Mouse (Mus musculus): ENCODE results near the gene Tnfsf10.
"Not testable (repeated sequence)": the region's sequence is repeated elsewhere in the genome, so short reads cannot be mapped to it uniquely, and the experiment has no call there.

The Tnfsf10 gene

DNA sequence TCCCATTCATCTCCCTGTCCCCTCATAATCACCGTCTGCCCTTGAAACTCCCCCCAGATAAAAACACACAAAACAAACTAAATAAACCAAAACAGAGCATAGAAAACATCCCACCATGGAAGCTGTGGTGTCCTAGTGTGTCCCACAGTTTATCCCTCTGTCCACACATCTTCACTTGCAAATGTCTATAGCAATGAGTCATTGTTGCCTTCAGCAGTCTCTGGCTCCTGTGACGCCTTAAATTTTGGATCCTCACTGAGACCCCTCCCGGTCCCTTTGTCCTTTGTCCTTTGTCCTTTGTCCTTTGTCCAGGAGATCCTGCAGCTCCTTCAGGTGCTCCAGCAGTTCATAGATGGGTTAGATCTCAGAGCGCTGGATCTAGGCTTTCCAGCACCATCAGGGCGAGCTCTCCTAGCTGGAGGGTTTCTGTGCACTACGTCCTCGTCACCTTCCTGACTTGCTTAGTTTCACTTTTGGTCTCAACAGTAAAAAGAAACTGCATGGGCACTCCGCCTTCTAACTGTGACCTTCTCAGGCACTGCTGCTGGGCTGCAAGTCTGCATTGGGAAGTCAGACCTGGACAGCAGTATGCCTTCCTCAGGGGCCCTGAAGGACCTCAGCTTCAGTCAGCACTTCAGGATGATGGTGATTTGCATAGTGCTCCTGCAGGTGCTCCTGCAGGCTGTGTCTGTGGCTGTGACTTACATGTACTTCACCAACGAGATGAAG is at the start of gene Tnfsf10:
Gene Tnfsf10 (plus strand): TSS at position 470 of the 729 bp plus-strand sequence.
- no peak for DNase-seq (ENCODE audit: low spot score in 2 of 2)

DNA sequence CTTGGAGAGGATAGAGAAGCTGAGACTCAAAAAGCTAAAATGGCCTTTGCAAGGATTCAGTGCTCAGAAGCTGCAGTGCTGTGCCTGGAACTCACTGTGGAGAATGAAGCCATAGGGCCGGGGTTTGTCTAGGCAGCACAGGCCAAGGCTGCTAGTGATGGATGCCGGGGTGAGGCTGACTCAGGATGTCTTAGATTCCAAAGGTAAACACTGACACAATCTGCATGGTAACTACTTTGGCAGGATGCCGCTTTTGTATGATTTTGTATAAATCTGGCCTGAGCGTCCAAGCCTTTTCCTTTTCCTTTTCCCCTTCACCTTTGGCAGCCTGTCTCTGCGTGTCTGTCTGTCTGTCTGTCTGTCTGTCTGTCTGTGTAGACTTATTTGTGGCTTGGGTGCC is 49.5 kb upstream of the Tnfsf10 start:
- DNase-seq (ENCODE audit: low spot score in 2 of 2) = no peak

DNA sequence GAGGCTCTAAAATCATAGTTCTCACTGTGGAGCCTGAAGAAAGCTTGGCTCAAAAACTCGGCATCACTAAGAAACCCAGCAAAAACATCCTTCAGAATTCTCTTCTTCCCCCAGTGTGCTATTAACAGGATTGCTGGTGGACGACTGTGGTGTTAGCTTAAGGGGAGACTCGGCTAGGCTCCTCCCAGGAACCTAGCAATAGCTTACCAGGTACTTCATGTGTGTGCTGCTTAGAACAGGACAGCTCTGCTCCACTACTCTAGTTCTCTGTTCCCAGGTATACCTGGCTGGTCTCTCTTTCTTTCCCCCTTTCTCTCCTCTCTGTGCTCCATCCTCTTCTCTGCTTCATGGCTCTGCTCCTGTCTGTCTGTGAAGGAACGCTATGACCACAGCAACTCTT is 48.9 kb upstream of the Tnfsf10 start:
- no peak for DNase-seq (ENCODE audit: low spot score in 2 of 2)

DNA sequence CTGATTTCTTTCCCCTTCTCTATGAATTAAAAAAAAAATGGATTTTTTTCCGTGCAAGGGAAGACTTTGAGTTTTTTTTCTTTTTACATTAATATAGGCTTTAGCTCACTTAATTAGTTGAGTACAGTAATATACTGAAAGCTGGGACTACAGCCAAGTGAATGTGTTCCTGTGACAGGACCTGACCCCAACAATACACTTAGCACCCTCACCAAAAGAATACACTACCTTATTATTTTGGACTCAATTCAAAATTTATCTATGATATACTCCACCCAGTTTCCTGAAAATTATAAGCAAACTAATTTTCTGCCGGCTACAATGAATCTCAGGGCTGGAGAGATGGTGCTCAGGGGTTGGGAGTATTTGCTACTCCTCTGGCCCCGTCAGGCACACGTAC is 47.7 kb upstream of the Tnfsf10 start:
- DNase-seq (ENCODE audit: low spot score in 2 of 2) = no peak

DNA sequence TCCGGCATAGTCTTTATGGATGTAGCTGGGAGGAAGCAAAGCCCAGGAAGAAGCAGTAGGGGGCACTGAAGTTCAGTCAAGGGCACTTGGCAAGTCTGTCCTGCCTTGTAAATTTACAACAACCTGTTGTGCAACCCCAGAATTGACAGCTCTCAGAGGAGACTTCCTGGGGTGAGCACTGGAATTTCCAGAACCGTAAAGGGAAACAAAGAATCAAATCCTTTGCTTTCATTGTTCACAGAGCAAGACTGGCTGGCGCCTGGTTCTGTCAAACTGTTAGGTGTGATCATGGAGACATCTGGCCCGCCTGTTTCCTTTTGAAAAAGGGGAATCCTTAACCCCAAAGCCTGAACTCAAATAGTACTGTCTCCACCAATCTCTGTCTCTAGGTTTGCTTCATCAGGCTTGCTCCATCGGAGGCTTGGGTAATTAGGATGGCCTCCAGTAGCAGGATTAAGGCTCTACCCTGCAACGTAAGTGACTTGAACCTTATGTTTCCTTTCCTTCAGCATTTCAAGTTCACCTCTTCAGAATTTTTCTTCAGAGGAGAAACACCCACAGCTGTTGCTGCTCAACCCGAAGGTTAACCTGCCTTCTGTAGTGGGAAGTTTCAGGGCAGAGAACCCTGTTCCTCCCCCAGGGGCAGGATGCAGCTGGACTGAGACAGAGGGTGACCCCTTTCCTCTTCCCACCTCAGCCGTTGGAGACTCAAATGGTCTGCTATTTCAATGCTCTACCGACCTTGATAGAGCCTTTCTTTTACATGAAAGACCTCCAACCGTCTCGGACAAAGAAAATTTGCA is 46.5 kb upstream of the Tnfsf10 start:
- no peak for DNase-seq (ENCODE audit: low spot score in 2 of 2)

DNA sequence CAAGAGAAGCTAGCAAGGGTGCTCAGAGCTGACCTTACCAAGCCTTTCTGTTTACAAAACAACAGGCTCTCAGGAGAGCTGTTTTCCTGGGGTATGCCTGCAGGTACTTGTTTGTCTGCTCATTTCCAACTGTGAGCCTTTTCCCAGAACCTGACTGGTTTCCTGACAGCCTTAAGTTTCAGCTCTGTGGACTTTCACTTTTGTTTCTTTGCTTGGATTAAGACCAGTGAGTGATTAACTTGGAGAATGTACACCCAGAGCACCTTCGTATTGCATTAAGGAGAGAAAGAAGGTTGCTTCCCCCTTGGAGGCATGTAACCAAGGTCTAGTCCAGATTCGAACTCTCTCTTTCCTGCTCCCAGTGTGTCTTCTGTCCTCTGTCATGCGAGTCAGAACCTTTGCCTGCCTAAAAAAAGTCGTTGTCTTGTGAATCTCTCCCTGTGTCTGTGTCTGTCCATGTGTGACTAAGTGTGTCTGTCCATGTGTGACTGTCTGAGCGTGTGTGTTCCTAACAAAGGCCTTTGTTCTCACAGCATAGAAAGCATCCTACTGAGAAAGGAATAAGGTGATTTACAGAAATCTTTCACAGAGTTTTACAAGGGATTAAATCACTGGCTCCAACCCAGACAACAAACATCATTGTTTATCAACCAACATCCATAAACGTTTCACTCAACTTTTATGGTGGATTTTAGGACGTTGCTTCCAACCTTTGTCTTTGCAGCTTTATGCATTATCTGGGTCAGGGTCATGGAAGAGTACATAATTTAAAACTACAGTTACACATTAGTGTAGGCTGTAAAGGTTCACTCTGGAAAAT is 43.7 kb upstream of the Tnfsf10 start:
- DNase-seq (ENCODE audit: low spot score in 2 of 2) = no peak

DNA sequence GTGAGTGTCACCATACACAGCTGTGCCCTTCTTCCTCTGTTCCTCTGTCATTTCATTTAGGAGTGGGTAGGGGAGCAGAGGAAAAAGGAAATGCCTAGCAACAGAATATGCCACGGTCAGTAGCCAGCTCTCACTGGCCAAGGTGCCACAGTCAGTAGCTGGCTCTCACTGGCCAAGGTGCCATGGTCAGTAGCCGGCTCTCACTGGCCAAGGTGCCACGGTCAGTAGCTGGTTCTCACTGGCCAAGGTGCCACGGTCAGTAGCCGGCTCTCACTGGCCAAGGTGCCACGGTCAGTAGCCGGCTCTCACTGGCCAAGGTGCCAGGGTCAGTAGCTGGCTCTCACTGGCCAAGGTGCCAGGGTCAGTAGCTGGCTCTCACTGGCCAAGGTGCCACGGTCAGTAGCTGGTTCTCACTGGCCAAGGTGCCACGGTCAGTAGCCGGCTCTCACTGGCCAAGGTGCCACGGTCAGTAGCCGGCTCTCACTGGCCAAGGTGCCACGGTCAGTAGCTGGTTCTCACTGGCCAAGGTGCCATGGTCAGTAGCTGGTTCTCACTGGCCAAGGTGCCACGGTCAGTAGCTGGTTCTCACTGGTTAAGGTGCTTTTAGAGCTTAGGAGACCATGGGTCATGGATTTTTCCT is 37.4 kb upstream of the Tnfsf10 start:
- DNase-seq (ENCODE audit: low spot score in 2 of 2) = not testable (repeated sequence)

DNA sequence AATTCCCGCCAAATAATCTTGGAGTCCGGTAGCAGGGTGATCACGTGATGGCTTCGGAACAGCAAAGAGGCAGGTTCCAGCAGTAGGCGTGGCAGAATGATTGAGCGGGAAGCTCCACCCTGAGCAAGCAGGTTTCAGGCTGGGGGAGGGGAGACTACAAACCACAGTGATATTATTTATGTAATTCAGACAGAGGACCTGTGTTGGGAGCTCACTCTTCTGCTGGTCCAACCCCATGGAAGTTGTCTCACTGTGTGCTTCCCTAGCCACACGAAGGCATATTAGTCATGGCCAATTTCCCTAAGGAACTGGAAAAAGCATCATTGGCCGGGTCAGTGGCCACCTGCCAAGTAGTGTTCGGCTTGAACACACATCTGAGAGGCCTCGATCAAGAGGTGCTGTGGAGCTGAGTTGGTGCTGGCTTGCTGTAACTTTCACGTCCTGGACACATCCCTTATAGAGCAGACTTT is 36.5 kb upstream of the Tnfsf10 start:
- DNase-seq (ENCODE audit: low spot score in 2 of 2) = no peak

DNA sequence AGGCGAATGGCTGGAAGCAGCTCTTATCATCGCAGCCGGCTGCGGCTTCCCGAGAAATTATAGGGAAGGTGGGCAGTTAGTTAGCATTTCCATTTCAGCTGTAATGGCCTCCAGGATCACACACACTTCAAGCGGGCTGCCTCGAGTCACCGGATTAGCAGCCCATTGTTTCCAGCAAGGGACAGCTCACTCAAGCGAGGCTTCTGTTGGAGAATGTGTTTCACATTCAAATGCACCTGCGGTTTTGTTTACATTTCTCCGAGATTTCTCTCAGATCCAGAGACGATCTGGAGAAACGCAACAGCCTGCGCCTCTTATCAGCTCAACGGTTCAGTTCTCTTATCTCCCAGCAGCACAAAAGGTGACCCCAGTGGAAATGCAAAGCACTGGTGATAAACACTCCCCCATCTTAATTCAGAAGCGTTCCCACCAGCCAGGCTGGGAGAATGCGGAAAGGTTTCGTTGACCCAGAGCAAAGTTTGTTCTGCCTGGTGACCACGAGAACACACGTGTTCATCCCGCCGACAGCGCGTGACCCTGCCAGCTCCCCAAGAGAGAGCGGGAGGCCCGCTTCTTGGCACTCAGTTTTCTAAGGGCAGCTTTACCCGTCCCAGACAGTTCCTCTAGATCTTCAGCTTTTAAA is 33.6 kb upstream of the Tnfsf10 start:
- DNase-seq (ENCODE audit: low spot score in 2 of 2) = no peak

DNA sequence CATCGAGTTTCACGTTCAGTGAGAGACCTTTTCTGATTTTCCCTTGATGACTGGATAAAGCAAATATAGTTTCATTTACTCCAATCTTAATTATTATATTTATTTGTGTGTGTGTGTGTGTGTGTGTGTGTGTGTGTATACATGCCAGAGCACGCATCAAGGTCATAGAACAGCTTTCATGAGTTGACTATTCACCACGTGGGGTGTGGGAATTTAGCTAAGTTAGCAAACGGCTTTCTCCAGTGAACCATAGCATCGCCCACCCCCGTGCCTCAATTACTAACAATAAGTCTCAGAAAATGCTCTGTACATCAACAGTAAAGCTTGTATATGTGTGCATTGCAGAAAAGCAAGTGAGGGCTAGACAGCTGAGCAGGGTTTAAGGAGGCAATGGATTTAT is 33.0 kb upstream of the Tnfsf10 start:
- no peak for DNase-seq (ENCODE audit: low spot score in 2 of 2)

DNA sequence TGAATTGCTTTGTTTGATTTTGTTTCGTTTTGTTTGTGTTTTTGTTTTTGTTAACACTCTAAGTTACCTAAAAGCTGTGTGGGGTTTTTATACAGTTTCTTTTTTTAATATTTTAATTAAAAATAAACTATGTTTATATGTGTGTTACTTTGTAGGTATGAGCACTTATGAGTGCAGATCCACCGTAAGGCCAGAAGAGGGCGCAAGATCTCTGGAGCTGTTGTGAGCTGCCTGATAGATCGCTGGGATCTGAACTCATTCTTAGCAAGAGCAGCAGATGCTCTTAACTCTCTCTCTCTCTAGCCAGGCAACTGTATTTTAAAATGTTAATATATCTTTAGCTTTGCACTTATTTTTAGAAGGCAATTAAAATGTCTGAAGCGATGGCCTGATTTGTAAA is 32.6 kb upstream of the Tnfsf10 start:
- DNase-seq (ENCODE audit: low spot score in 2 of 2) = no peak

DNA sequence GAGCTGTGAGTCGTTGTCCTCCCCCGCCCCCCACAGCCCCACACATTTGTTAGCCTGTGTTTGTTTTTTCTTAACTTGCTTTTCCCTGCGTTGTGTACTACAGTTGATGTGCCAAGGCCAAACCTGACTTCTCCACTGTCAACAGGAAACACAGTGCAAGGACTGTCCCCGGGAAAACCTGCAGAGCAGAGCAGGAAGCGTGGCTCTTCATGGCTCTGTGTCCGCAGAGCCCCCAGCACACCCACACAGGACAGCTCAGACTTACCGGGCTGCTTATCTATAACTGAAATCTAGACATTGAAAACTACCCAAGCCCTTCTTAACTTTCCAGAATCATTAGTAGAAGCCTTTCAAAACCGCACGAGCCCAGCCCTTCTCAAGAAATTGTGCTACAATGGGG is 31.8 kb upstream of the Tnfsf10 start:
- DNase-seq (ENCODE audit: low spot score in 2 of 2) = no peak

DNA sequence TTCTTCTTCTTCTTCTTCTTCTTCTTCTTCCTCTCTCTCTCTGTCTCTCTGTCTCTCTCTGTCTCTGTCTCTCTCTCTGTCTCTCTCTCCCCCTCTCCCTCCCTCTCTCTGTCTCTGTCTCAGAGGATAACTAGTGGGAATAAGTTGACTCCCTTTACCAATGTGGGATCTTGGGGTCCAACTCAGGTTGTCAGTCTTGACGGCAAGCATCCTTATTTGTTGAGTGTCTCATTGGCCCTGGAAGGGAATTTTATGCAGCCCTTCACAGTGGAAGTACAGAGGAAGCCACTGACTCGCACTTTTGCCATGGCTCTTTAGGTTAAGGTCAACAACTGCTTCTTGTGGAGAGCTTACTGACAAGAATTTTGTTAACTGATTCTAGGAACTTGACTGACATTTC is 28.5 kb upstream of the Tnfsf10 start:
- no peak for DNase-seq (ENCODE audit: low spot score in 2 of 2)

DNA sequence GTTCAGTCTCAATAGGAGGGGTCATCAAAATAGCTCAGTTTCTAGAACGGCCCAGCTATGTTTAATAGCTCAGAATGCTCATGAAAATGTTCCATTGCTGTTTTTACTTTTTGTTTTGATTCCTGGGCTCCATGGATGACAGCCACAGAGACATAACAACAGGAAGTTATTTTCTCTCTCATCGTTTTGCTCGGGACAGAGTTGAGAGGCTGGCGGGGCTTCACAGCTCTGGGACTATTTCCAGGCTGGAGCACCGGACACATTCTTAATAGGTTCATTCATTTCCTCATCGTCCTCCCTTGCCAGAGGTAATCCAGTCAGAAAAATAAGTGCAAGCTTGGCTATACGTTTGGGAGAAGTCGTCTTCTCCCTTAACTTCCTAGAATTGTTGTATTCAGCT is 27.9 kb upstream of the Tnfsf10 start:
- DNase-seq (ENCODE audit: low spot score in 2 of 2) = no peak

DNA sequence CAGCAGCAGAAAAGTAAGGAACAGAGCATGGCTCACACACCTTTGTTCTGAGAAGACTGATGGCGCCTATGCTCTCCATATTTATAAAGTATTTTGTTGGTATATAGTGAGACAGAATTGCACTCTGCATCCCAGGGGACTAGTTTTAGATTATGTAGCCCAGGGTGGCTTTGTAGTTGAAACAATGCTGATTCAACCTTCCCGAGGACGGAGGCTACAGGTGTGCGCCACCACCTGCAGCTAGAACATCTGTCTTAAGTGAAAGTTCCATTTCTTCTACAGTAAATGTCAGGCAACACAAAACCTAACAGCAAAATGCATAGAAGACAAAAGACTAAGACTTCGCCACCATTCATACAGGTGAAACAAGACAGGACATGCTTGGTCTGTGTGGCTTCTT is 26.5 kb upstream of the Tnfsf10 start:
- no peak for DNase-seq (ENCODE audit: low spot score in 2 of 2)

DNA sequence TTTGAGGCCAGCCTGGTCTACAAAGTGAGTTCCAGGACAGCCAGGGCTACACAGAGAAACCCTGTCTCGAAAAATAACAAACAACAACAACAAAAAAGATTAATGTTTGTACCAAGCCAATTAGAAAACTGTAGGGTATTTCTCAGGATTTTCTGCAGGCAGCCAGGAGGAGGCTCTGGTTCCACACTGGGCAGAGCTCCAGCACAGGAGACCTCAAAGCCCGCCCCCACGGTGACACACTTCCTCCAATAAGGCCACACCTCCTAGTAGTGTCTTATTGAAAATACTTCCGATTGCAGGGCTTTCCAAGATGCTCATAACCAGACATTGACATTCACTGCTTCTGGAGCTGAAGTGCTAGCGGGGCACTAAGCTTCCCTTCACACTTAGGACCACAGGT is 25.9 kb upstream of the Tnfsf10 start:
- not testable (repeated sequence) for DNase-seq (ENCODE audit: low spot score in 2 of 2)

DNA sequence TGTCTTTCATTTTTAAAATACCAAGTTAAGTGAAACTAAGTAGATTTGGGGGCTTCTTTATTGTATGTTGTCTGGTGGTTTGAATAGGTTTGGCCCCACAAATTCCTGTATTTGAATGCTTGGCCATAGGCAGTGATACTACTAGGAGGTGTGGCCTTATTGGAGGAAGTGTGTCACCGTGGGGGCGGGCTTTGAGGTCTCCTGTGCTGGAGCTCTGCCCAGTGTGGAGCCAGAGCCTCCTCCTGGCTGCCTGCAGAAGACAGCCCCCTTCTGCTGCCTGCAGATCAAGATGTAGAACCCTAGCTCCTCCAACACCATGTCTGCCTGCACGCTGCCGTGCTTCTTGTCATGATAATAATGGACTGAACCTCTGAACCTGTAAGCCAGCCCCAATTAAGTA is 25.4 kb upstream of the Tnfsf10 start:
- DNase-seq (ENCODE audit: low spot score in 2 of 2) = not testable (repeated sequence)

DNA sequence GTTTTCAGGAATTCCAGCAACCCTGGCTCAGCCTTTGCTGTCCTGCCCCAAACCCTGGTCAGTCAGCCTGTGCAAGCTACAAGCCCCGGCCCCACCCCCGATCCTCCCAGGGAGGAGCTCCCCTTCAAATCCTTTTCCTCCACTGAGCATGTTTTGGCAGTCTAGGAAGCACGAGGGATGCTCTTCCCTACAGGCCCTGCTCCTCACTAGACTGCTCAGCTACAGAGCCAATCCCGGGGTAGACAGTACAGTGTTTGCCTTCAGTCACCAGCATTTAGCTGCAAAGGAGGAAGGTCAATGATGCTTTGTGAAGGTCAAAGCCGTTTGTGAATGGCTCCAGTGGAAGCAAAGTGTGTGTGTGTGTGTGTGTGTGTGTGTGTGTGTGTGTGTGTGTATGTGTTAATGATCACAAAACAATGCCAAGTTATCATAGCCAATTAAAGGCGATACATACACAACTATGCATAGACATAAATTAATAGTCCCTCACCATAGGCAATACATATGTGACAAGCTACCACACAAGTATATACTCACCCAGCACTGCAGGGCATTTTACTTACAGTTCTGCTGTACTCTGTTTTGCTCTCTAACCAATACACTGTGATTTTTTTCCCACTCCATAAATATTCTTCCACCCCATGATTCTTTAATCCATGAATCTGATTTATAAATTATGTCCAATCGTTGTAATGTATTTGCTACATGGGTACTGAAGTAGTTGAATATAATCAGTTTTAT is 23.0 kb upstream of the Tnfsf10 start:
- no peak for DNase-seq (ENCODE audit: low spot score in 2 of 2)

DNA sequence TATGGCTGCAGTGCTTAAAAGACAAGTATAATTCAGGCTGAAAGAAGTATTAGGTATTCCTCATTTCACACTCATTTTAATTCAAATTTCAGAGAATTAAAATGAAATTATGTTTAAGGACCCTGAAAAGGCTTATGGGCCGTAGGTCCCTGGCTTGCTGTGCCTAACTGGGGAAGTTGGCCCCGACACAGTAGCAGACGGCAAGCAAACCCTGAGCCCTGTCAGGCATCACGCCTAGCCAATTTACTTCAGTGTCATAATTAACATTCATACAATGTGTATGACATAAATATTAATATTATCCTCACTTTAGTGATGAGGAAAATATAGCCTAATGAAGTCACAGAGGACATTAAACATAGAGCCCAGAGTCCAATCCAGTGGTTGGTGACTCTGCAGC is 16.4 kb upstream of the Tnfsf10 start:
- no peak for DNase-seq (ENCODE audit: low spot score in 2 of 2)

DNA sequence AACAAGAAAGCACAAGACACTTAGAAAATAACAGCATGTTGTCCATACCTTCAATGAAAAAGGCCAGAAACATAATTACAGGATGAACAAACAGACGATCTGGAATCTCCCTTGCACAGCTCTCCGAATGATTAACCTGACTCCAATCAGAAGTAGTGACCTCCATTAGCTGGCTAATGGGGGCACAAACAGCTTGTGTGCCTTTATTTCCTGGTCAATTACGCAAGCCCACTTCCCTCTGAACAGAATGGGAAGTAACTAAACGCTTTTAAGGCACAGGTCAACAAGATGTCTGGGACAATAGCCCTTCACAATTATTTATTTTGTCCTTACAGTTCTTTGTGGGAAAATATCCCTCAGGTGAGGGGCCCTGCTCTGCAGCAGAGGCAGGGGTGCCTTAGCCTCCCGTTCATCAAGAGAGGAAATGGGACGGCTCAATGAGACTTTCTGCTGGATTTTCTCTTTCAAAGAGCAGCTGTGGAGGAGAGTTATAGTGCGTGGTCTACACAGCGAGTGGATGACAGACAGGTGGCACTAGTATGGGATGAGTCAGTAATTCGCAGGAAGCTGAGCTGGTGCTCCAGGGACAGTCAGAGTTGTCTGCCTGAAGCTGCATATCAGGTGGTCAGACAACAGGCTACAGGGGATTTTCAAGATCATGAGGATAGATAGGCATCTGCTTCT is 14.3 kb upstream of the Tnfsf10 start:
- DNase-seq (ENCODE audit: low spot score in 2 of 2) = no peak
